Mouse (Mus musculus) hindbrain, embryonic 15.5 days (tissue): ENCODE results near the gene Gm13090. TPM values are rescaled to one million over a fixed set of nuclear protein-coding genes. Genes with fewer than 3 reads are reported as not detected.

ENCODE experiments used
- ATAC-seq: fragments of 200-750 bp; cut with Nextera tagmentation; 2 replicates; pipeline ENCODE4 v1.8.0; 2017; ENCODE audit warnings: low read depth, moderate number of reproducible peaks, moderate TSS enrichment; ENCODE audit not compliant: low FRiP score
- H3K27ac ChIP-seq: fragments of 300-500 bp; sonication (generic); replicated peaks from 2 replicates; pipeline ENCODE4 v1.5.1; 2015; ENCODE audit warnings: mild to moderate bottlenecking, inconsistent platforms
- H3K27me3 ChIP-seq: fragments of 300-500 bp; sonication (generic); 2 replicates; pipeline ENCODE4 v1.6.1; 2015; ENCODE audit warnings: control low read depth, inconsistent platforms
- H3K36me3 ChIP-seq: fragments of 300-500 bp; sonication (generic); 2 replicates; pipeline ENCODE4 v1.6.1; 2015; ENCODE audit warnings: control low read depth, inconsistent platforms
- H3K4me1 ChIP-seq: fragments of 300-500 bp; sonication (generic); replicated peaks from 2 replicates; pipeline ENCODE4 v1.6.1; 2015; ENCODE audit warnings: control low read depth, inconsistent platforms
- H3K4me2 ChIP-seq: fragments of 300-500 bp; sonication (generic); 2 replicates; pipeline ENCODE4 v1.6.1; 2015; ENCODE audit warnings: moderate library complexity, mild to moderate bottlenecking, inconsistent platforms
- H3K4me3 ChIP-seq: fragments of 300-500 bp; sonication (generic); 2 replicates; pipeline ENCODE4 v1.5.1; 2015; ENCODE audit warnings: mild to moderate bottlenecking, inconsistent platforms
- H3K9ac ChIP-seq: fragments of 300-500 bp; sonication (generic); 2 replicates; pipeline ENCODE4 v1.6.1; 2015; ENCODE audit warnings: inconsistent platforms
- H3K9me3 ChIP-seq: fragments of 300-500 bp; sonication (generic); 2 replicates; pipeline ENCODE4 v1.6.1; 2016; ENCODE audit warnings: control low read depth, inconsistent platforms
- WGBS: fragments of 180-500 bp; shearing (Covaris S2); methylation state at CpG from one replicate; pipeline ENCODE4 v1.1.7; 2015; 5-methylcytosine and 5-hydroxymethylcytosine counted together
- polyA plus RNA-seq: library from polyadenylated mRNA; unstranded; fragments of >200 nt; fragmentation: Nextera tagmentation; extraction: Ambion mirVana; gene quantifications from 2 replicates; pipeline ENCODE4 v1.2.1, GENCODE M21; 2015

The Gm13090 gene
- polyA plus RNA-seq, 1 experiment from 2014 or later, result not detected

DNA sequence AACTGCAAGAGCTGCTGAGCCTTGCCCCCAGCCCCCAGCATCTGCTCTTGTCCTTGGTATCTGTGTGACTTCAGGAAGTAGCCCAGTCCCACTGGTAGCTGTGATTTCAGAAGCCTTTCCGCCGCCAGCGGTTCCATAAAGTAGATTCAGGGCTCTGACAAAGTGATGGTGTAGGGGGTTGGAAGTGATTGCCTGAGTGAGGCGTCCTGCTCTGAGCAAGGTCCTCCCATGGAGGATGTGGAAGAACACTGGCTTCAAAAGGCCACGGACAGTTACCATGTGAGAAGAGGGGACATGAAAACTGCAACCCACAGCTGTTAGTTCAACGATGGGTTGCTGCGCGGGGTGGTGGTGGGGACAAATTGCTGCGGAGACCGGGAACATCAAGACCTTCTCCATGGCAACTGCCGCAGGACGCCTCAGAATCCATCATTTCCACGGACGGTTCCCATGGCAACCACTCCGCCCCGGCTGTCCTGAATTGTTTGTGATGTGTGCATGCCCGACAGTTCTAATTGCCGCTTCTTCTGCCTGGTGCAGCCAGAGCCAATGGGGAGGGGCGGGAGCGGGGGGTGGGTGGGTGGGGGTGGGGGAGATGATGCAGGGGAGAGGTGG lies 51.1 kb downstream of the Gm13090 start:
- Histone ChIP-seq H3K36me3 (peaks cover 11% of the 10 kb centered on the region), H3K4me1 (peaks cover 44% of the 10 kb centered on the region), H3K9ac (peak overlapping the region; percentile 14; the same call in 1 of the 2 replicates), H3K9me3 (no peaks in the 10 kb centered on the region), H3K4me2 (peak overlapping the region; percentile 54), H3K27ac (peak overlapping the region; percentile 96), H3K4me3 (peak overlapping the region; percentile 22), H3K27me3 (no peaks in the 10 kb centered on the region)
- ATAC-seq, result peak; percentile 77
- WGBS, result 5% methylated on average over 18 of the region's 20 CpGs

Other genes with a start within 250 kb of the Gm13090 start
- 29.0 and 31.7 TPM in 2 replicates for gene Errfi1, start 235.7 kb upstream of the Gm13090 start, polyA plus RNA-seq
- 372 and 389 TPM in 2 replicates for gene Park7, start 175.1 kb upstream of the Gm13090 start, polyA plus RNA-seq
- 0.34 and 0.41 TPM in 2 replicates for gene Tnfrsf9, start 175.0 kb upstream of the Gm13090 start, polyA plus RNA-seq
- gene Uts2, start 92.5 kb upstream of the Gm13090 start, polyA plus RNA-seq, result 0.41 TPM in 1 of 2 replicates, not detected in the other
- gene Per3, start 44.9 kb upstream of the Gm13090 start, polyA plus RNA-seq, result 4.2 and 4.6 TPM in 2 replicates
- gene Vamp3, start 31.6 kb upstream of the Gm13090 start, polyA plus RNA-seq, result 51.9 and 55.3 TPM in 2 replicates